Mouse (Mus musculus) naive thymus-derived CD4-positive, alpha-beta T cell, adult 5 months (primary cell): ENCODE results near the gene Ly9. TPM values are rescaled to one million over a fixed set of nuclear protein-coding genes. Genes with fewer than 3 reads are reported as not detected.

Experiments
- polyA plus RNA-seq: library from polyadenylated mRNA; unstranded; fragments of 100-300 nt; shearing (Covaris generic); gene quantifications from one replicate; pipeline ENCODE4 v1.2.1, GENCODE M21; 2017

Gene Ly9
- polyA plus RNA-seq: 92.0 TPM

DNA sequence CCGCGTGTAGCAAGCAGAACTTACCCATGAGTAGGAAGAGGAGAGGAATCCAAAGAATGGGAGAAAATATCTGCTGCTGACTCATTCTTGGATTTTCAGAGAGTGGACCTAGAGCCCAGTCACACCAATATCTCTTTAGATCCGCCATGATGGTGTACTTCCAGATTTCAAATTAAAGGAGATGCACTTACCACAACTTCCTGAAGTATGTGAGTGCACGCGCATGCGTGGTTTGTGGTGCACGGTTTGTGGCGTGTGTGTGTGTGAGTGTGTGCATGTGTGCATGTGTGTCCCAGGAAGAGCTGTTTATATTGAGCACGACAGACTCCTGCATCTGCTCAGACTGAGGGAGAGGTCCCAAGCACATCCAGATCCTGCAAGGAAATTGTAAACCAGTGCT, at the start of gene Ly9:
Ly9 (minus strand) TSS at position 235 of the 400 bp plus-strand sequence.

DNA sequence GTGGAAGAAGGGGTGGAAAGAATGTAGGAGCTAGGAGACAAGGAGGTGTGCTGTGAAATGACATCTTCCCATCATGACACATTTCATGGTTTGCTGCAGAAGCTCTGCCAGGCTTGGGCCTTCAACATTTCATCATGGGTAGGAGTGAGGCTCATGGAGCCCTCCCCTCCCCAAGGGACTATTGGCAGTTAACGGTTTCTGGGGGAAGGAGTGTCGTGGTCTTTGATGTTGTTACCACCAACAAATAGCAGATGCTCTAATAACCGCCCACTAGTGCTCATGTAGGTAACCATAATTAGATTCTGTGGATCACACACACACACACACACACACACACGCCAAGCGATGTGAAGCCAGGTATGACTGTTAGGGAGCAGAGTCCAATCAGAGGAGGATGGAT, 45.5 kb upstream of the Ly9 start, which contains the start of gene Slamf7:
Slamf7 (minus strand) TSS at position 302 of the 400 bp plus-strand sequence.

DNA sequence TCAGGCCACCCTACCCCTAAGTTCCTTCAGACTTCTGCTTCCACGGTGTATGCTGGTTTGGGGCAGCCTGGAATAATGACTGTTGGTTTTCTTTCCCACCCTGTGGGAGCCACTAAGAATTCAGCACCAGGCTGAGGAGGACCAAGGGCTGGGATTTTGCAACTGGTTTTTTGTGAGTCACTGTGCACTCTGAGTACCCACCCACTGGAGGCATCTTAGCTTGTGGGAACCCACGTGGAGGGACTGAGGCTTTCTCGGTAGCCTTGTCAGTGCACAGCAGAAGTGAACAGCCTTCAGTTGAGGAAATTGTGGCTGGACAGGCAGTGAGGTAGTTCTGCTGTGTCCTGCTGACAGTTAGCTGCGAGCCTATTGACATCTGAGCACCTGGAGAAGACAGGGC, 48.3 kb downstream of the Ly9 start, which contains the start of gene Cd244a:
Cd244a (plus strand) TSS at position 296 of the 400 bp plus-strand sequence.

Other genes starting within 250 kb of the Ly9 start
- not detected for gene Klhdc9, start 246.6 kb downstream of the Ly9 start, polyA plus RNA-seq
- gene Nectin4, start 237.3 kb downstream of the Ly9 start, polyA plus RNA-seq: 0.10 TPM
- gene Arhgap30, start 218.5 kb downstream of the Ly9 start, polyA plus RNA-seq: 159 TPM
- 73.6 TPM for gene Usf1, start 196.1 kb downstream of the Ly9 start, polyA plus RNA-seq
- gene Tstd1, start 188.5 kb downstream of the Ly9 start, polyA plus RNA-seq: 3.6 TPM
- gene F11r, start 169.9 kb downstream of the Ly9 start, polyA plus RNA-seq: 0.19 TPM
- gene Alyref2, start 103.9 kb downstream of the Ly9 start, polyA plus RNA-seq: 7.3 TPM
- not detected for gene Itln1, start 72.1 kb downstream of the Ly9 start, polyA plus RNA-seq
- not detected for gene Cd244a, start 48.2 kb downstream of the Ly9 start, polyA plus RNA-seq
- 0.78 TPM for gene Slamf7, start 45.6 kb upstream of the Ly9 start, polyA plus RNA-seq
- gene Cd48, start 74.6 kb upstream of the Ly9 start, polyA plus RNA-seq: 85.6 TPM
- 31.0 TPM for gene Slamf1, start 159.7 kb upstream of the Ly9 start, polyA plus RNA-seq
- 96.2 TPM for gene Cd84, start 232.3 kb upstream of the Ly9 start, polyA plus RNA-seq